Mouse (Mus musculus): Measurements from ENCODE around the gene Slc3a1.

- TF ChIP-seq POLR2A (IDR thresholded peaks at IDR 0.05; ENCODE audit: borderline replicate concordance, extremely low read depth, low read depth, low read length) (no peak), CTCF (IDR thresholded peaks at IDR 0.05; ENCODE audit: insufficient read depth, low read length) (no peak)
Measured at GRCm38 (mm10) chr17:85074083-85074482, 45.9 kb downstream of the Slc3a1 start.
